In genomic region chr16:18342650-18343570, GRCm38 (mm10) we compare ENCODE assay signal across 8 mouse cellular contexts. TPM values are rescaled to one million over a fixed set of nuclear protein-coding genes. Genes with fewer than 3 reads are reported as not detected.
DNase-seq lines count a peak whose midpoint lies in the region; ATAC-seq and TF ChIP-seq lines count a peak whose summit lies in the region.

No protein-coding gene starts in this region.

- DNase-seq in testis, postnatal 14 days (ENCODE audit: low spot score), result no peak
- DNase-seq in heart, postnatal 0 days (ENCODE audit: low spot score), result no peak
- no peak for DNase-seq in spleen, adult 2 months (ENCODE audit: low read depth in 1 of 2, low spot score in 2 of 2)
- no peak for DNase-seq in urinary bladder, postnatal 25 days (ENCODE audit: low spot score)
- no peak for DNase-seq in right cerebral cortex, adult 18-20 months

- H3K9ac ChIP-seq in heart, postnatal 0 days (replicated peaks; ENCODE audit: low read depth, low read length), result peak overlapping the region; percentile 61
- peak overlapping the region; percentile 69 for H3K9ac ChIP-seq in limb, embryonic 13.5 days

- 20% methylated on average over 9 of the region's 9 CpGs for WGBS in heart, postnatal 0 days
- WGBS in limb, embryonic 13.5 days, result 43% methylated on average over 9 of the region's 9 CpGs
- WGBS in spleen, adult 2 months, result 33% methylated on average over 9 of the region's 9 CpGs

- H3K4me3 ChIP-seq in testis, adult 2 months (ENCODE audit: control insufficient read depth, low read depth, low read length), result peak overlapping the region; percentile 91
- H3K4me3 ChIP-seq in cortical plate, adult 2 months (ENCODE audit: insufficient read depth, low read length), result peak overlapping the region; percentile 80
- peak overlapping the region; percentile 61 for H3K4me3 ChIP-seq in heart, postnatal 0 days (ENCODE audit: low read depth, low read length)
- H3K4me3 ChIP-seq in limb, embryonic 13.5 days, result peak overlapping the region; percentile 66
- H3K4me3 ChIP-seq in spleen, adult 2 months (ENCODE audit: extremely low read depth, insufficient read depth, insufficient read length), result peak overlapping the region; percentile 63

- no peak for TF ChIP-seq POLR2A in testis, adult 2 months (IDR thresholded peaks at IDR 0.05; ENCODE audit: control insufficient read depth, low read depth, low read length)
- TF ChIP-seq POLR2A in cortical plate, adult 2 months (IDR thresholded peaks at IDR 0.05; ENCODE audit: extremely low read depth, insufficient read depth, low read length), result no peak
- TF ChIP-seq POLR2A in spleen, adult 2 months (IDR thresholded peaks at IDR 0.05; ENCODE audit: low read depth, low read length), result no peak

- no peak for ATAC-seq in heart, postnatal 0 days (ENCODE audit: insufficient read depth, low read depth)
- ATAC-seq in limb, embryonic 13.5 days (ENCODE audit: low FRiP score, low read depth), result no peak; the same call in 1 of the 2 replicates

- H3K27me3 ChIP-seq in testis, adult 2 months (ENCODE audit: control insufficient read depth, insufficient read depth, low read length), result no peaks in the 10 kb centered on the region
- H3K27me3 ChIP-seq in heart, postnatal 0 days (ENCODE audit: control insufficient read depth, insufficient read depth, low read length), result no peaks in the 10 kb centered on the region
- H3K27me3 ChIP-seq in limb, embryonic 13.5 days, result peaks cover 16% of the 10 kb centered on the region
- H3K27me3 ChIP-seq in spleen, adult 2 months (ENCODE audit: control insufficient read depth, insufficient read depth, low read length), result no peaks in the 10 kb centered on the region

- H3K27ac ChIP-seq in testis, adult 2 months (ENCODE audit: control insufficient read depth, insufficient read depth, low read depth, low read length), result peak overlapping the region; percentile 57
- H3K27ac ChIP-seq in cortical plate, adult 2 months (ENCODE audit: insufficient read depth, low read length), result 0 out of 2 replicates have a peak overlapping the region, but pooled peaks have one; percentile 18
- H3K27ac ChIP-seq in heart, postnatal 0 days (ENCODE audit: low read depth), result peak overlapping the region; percentile 54
- H3K27ac ChIP-seq in limb, embryonic 13.5 days, result no peak overlapping the region
- no peak overlapping the region; the same call in 1 of the 2 replicates for H3K27ac ChIP-seq in spleen, adult 2 months (ENCODE audit: insufficient read depth, low read length)

- peaks cover 12% of the 10 kb centered on the region for H3K4me1 ChIP-seq in testis, adult 2 months (ENCODE audit: control insufficient read depth, insufficient read depth, low read length)
- peaks cover 8% of the 10 kb centered on the region for H3K4me1 ChIP-seq in cortical plate, adult 2 months (ENCODE audit: control insufficient read depth, insufficient read depth, low read length)
- peaks cover 18% of the 10 kb centered on the region for H3K4me1 ChIP-seq in heart, postnatal 0 days (ENCODE audit: control insufficient read depth, insufficient read depth)
- H3K4me1 ChIP-seq in limb, embryonic 13.5 days, result peaks cover 20% of the 10 kb centered on the region
- H3K4me1 ChIP-seq in spleen, adult 2 months (ENCODE audit: control insufficient read depth, insufficient read depth, insufficient read length), result peaks cover 6% of the 10 kb centered on the region; the same call in 1 of the 2 replicates

- no peak for TF ChIP-seq CTCF in testis, adult 2 months (IDR thresholded peaks at IDR 0.05; ENCODE audit: control insufficient read depth, insufficient read depth, insufficient replicate concordance, low read depth, low read length)
- no peak for TF ChIP-seq CTCF in cortical plate, adult 2 months (IDR thresholded peaks at IDR 0.05; ENCODE audit: extremely low read depth, insufficient read depth, low read length)
- no peak for TF ChIP-seq CTCF in heart, postnatal 0 days (IDR thresholded peaks at IDR 0.05; ENCODE audit: low read depth)
- TF ChIP-seq CTCF in spleen, adult 2 months (IDR thresholded peaks at IDR 0.05; ENCODE audit: extremely low read depth, insufficient read depth, insufficient read length, insufficient replicate concordance), result no peak

- H3K4me2 ChIP-seq in heart, postnatal 0 days (ENCODE audit: low read depth, low read length), result peak overlapping the region; percentile 69
- peak overlapping the region; percentile 81 for H3K4me2 ChIP-seq in limb, embryonic 13.5 days (replicated peaks)

- H3K36me3 ChIP-seq in testis, adult 2 months (ENCODE audit: control insufficient read depth, insufficient read depth, low read length), result no peaks in the 10 kb centered on the region
- H3K36me3 ChIP-seq in heart, postnatal 0 days (replicated peaks; ENCODE audit: control insufficient read depth, insufficient read depth, low read length), result 0 out of 2 replicates have a peak, but pooled peaks cover 5% of the 10 kb centered on the region
- no peaks in the 10 kb centered on the region for H3K36me3 ChIP-seq in limb, embryonic 13.5 days
- peaks cover 2% of the 10 kb centered on the region for H3K36me3 ChIP-seq in spleen, adult 2 months (ENCODE audit: control insufficient read depth, insufficient read depth, low read length)

- no peak for TF ChIP-seq EP300 in heart, postnatal 0 days (IDR thresholded peaks at IDR 0.05; ENCODE audit: low read depth)

- H3K9me3 ChIP-seq in heart, postnatal 0 days (replicated peaks; ENCODE audit: control insufficient read depth, low read length), result no peaks in the 10 kb centered on the region
- H3K9me3 ChIP-seq in limb, embryonic 13.5 days, result no peaks in the 10 kb centered on the region

RNA-seq across cellular contexts. Expression of gene Tango2, which starts 5.0 kb away (rescaled TPM):
- polyA plus RNA-seq in testis, adult 2 months (2012; rRNA removed), result 10.9 and 11.6 TPM in 2 replicates
- 231 and 235 TPM in 2 replicates for polyA plus RNA-seq in cortical plate, adult 2 months (2012; rRNA removed)
- total RNA-seq in heart, postnatal 0 days (2014; rRNA removed; ENCODE audit: low replicate concordance), result 55.3 and 56.9 TPM in 2 replicates
- polyA plus RNA-seq in heart, postnatal 0 days (2015; fragmentation: Nextera tagmentation; extraction: Ambion mirVana), result 65.8 and 69.0 TPM in 2 replicates
- polyA plus RNA-seq in limb, embryonic 13.5 days (2015; fragmentation: Nextera tagmentation; extraction: Ambion mirVana), result 22.5 and 24.9 TPM in 2 replicates
- 29.4 and 31.1 TPM in 2 replicates for polyA plus RNA-seq in spleen, adult 2 months (2012; rRNA removed)

RNA-seq across cellular contexts. Expression of gene Arvcf, which starts 5.1 kb away (rescaled TPM):
- 7.8 and 10.9 TPM in 2 replicates for polyA plus RNA-seq in testis, adult 2 months (2012; rRNA removed)
- 30.6 and 35.9 TPM in 2 replicates for polyA plus RNA-seq in cortical plate, adult 2 months (2012; rRNA removed)
- total RNA-seq in heart, postnatal 0 days (2014; rRNA removed; ENCODE audit: low replicate concordance), result 62.1 and 95.5 TPM in 2 replicates
- polyA plus RNA-seq in heart, postnatal 0 days (2015; fragmentation: Nextera tagmentation; extraction: Ambion mirVana), result 22.5 and 22.6 TPM in 2 replicates
- polyA plus RNA-seq in limb, embryonic 13.5 days (2015; fragmentation: Nextera tagmentation; extraction: Ambion mirVana), result 25.0 and 29.8 TPM in 2 replicates
- 55.9 and 57.1 TPM in 2 replicates for polyA plus RNA-seq in spleen, adult 2 months (2012; rRNA removed)

RNA-seq across cellular contexts. Expression of gene Dgcr8, which starts 53.9 kb away (rescaled TPM):
- 23.3 and 28.9 TPM in 2 replicates for polyA plus RNA-seq in testis, adult 2 months (2012; rRNA removed)
- polyA plus RNA-seq in cortical plate, adult 2 months (2012; rRNA removed), result 36.3 and 40.9 TPM in 2 replicates
- 23.4 and 23.5 TPM in 2 replicates for total RNA-seq in heart, postnatal 0 days (2014; rRNA removed; ENCODE audit: low replicate concordance)
- 8.9 and 9.6 TPM in 2 replicates for polyA plus RNA-seq in heart, postnatal 0 days (2015; fragmentation: Nextera tagmentation; extraction: Ambion mirVana)
- 40.0 and 41.9 TPM in 2 replicates for polyA plus RNA-seq in limb, embryonic 13.5 days (2015; fragmentation: Nextera tagmentation; extraction: Ambion mirVana)
- 20.4 and 21.9 TPM in 2 replicates for polyA plus RNA-seq in spleen, adult 2 months (2012; rRNA removed)

Comparison
In these comparisons a context has a peak if more than half of its experiments do, and no peak if none do; other contexts are left out.
1. H3K27ac ChIP-seq: peak in testis, adult 2 months (single experiment), cortical plate, adult 2 months (single experiment) and heart, postnatal 0 days (single experiment); none in limb, embryonic 13.5 days (single experiment) and spleen, adult 2 months (single experiment).
2. Peak in every context shown above with its lines, with median percentiles within 50 percentile points of each other: H3K4me3 ChIP-seq.